Mouse (Mus musculus) cerebellum, postnatal 25 days (tissue): Measurements from ENCODE around the gene Cd5.

Experiments
- DNase-seq, 2 experiments: peaks; one replicate each; pipeline ENCODE4 v3.0.0; 2021; ENCODE audit warnings: mixed read lengths in 2 of 2

Gene Cd5

DNA sequence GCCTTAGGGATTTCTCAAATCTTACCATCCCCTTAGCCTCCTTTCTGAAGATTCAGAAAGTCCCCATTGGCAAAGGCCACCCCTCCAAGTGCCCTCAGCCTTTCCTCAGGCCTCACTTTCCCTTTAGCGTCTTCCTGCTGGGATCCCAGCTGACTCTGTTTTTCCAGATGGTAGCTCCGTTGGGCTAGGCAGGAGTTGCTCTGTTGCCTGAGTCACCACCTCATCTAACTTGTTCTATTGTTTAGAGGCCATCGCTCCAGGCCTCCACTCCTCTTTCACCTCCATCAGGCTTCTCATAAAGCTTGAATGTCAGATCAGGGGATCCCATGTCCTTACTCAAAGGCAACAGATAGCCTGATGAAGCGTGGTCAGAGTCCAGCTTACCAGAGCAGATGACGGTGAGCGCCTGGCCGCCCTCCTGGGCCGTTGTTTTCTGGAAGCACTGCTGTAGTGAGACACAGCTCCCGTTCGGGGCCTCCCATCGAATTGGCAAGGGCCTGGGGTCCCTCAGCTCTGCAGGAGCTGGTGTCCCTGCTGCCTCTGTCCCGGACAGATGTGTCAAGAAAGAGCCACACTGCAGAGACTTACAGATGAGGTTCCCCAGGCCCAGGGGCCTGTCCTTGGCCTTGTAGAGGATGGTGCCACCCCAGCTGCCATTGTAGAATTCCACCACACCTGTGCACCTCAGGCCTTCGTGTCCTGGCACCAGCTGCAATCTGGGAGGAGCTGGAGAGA lies 14.0 kb downstream of the Cd5 start:
- DNase-seq, result peak; percentile 63 to 71

DNA sequence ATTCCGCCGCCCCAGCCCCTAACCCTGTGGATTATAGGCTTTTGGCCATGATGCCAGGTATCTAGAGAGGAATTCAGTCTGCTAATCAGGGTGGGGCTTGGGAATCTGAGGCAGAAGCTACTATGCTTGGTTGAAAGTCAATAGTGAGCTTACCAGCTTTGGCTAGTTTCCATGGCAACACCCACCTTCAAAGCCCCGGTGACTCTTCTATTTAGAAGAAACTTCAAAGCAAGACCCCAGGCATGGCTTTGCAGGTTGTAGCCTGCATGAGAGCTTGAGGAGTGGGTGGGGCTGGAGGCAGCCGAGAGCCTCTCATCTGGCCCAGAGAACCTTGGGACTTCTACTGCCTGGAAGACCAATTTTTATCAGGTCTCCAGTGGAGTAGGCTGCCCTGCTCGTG lies 15.2 kb downstream of the Cd5 start:
- DNase-seq, result no peak

DNA sequence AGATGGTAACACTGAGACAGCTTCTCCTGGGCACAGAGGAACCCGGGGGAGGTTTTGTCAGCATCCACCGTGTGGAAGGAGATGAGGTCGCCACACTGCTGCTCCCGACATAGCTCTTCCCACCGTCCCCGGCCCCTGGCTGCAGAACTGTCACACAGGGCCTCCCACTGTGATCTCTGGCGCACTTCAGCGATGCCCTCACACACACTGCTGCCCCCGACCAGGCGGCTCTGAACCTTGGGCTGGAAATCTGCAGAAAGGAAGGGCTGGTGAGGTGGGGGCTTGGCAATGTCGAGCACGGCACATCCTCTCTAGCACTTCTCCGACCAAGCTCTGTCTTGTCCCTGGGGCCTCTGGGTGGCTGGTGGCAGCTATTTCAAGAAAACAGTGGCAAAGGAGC lies 15.7 kb downstream of the Cd5 start:
- DNase-seq, result peak; percentile 50 to 61

- peak in 1 of 2 experiments; percentile 41 for DNase-seq
Measured at GRCm38 (mm10) chr19:10721064-10721463, 17.7 kb downstream of the Cd5 start.

DNA sequence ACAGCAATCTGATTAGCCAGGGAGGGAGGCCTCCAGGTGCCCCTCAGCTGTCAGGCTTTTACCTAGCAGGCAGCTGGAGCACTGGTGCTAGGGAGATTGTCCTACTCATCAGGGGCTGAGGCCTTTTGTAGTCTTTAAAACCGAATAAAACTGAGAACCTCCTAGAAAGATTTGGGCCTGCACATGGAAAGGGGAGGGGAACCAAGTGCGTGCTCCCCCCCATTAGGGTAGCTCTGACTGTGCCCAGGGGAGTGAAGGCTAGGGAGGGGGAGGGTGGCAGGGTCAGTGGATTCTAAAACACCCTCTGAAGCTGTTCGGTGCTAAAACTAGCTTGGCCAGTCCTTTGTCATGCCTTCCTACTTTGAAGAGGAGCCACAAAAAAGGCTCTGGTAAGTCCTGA lies 18.3 kb downstream of the Cd5 start:
- DNase-seq, result peak in 1 of 2 experiments; percentile 40

- DNase-seq, result peak; percentile 84 to 89
Measured at GRCm38 (mm10) chr19:10719751-10720150, 19.1 kb downstream of the Cd5 start.

DNA sequence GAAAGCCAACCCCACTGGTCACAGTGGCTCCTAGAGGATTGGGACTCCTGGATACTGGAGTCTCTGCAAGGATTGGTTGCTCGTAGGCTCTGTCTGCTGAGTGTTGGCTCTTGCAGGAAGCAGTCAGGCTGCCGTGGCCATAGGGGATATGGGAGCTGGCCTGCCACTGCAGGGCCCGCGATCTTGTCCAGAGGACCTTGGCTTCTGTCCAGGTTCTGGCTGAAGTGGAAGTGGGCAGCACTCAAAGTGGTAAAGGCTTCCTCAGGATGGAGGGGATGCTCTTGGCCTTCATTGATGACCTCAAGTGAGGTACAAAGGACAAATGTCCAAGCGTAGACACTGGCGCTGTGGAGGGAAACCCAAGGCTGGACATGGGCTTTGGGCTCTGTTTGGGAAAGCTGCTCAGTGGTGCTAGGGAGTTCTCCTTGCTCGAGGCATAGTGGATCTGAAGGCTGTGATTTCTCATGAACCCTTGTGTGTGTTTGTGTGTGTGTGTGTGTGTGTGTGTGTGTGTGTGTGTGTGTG lies 20.5 kb downstream of the Cd5 start:
- DNase-seq, result peak; percentile 59 to 64

- DNase-seq, result peak in 1 of 2 experiments; percentile 40
Measured at GRCm38 (mm10) chr19:10715476-10715875, 23.3 kb downstream of the Cd5 start.

GRCm38 (mm10) chr19:10714682-10715475 lies 23.9 kb downstream of the Cd5 start:
- DNase-seq, result peak; percentile 90 to 95

DNA sequence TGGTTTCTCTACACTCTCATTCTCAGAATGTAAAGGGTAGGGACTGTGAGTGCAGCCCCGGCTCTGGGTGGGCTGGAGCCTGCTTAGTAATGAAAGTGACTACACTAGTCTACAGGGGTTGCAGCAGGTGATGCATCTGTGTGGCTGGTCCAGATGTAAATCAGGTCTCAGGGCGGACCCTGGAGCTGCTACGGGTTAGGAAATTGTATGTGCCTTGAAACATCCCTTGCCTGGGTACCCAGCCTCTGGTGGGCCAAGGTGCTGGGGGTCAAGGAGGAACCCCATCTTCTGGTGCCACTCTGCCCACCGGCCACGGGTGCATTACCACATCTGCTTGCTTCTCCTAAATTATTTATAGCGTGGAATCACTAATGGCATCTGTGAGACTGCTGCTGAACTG lies 24.6 kb downstream of the Cd5 start:
- no peak for DNase-seq

- DNase-seq, result no peak
Measured at GRCm38 (mm10) chr19:10713551-10713950, 25.3 kb downstream of the Cd5 start.

DNA sequence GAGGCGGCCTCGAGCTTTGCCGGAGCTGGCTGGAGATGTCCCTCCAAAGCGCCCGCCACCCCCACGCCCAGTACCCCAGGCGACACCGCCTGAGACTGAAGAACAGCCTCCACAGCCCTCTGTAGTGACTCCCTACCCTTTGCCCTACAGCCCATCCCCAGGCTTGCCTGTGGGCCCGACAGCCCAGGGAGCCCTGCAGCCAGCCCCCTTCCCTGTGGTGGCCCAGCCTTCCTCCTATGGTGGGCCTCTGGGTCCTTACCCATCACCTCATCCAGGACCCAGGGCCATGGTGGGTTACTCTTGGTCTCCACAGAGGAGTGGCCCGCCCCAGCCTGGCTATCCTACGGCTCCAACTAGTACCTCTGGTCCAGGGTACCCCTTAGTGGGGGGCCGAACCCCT lies 26.2 kb downstream of the Cd5 start:
- DNase-seq, result no peak

DNA sequence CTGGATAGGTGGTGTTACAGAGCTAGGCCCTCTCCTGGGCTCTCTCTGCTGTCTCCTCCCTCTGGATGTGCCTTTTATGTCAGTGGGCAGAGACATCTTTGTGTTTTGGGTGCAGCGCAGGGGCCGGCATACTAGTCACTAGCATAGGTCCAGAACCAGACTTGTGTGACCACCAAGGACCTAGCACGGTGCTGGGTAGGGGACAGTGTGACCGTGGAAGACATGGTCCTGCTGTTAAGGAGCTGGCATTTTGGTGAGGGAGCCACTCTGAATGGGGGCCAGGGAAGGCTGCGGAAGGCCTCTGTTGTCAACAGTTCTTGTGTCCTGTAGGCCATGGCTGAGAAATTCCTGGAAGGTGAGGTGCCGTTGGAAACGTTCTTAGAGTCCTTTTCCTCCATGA lies 26.6 kb downstream of the Cd5 start:
- DNase-seq, result no peak

DNA sequence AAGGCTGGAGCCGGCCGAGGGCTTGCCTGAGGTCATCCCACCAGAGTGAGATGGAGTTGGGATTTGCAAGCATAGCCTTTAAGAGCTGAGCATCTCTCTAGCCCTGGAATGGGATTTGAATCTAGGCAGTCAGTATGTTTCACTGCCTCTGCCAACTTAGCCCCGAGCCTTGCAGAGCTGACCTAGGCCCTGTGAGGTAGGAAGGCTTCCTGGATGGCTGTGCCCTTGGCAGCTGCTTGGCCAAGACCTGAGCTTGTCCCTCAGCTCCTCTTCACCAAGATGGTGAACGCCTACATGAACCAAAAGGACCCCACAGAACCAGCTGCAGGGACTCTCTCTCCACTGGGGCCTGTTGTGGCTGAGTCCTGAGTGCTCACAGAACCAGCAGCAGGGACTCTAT lies 28.1 kb downstream of the Cd5 start:
- DNase-seq, result peak in 1 of 2 experiments; percentile 43

DNA sequence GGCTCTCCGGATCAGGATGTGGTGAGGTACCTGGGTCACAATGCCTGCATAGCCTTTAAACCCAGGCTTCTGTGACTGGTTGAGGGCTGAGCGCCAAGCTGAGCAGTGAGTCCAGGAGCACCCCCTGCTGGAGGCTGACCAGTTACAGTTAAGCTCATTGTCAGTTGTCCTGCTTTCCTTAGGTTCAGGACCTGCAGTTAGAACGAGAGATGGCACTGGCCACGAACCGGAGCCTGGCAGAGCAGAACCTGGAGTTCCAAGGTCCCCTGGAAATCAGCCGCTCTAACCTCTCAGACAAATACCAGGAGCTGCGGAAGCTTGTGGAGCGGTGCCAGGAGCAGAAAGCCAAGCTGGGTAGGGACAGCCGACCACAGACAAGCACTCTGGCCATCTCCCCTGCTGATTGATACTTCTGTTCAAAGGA lies 28.7 kb downstream of the Cd5 start:
- peak; percentile 90 to 91 for DNase-seq

GRCm38 (mm10) chr19:10709360-10710087 lies 29.3 kb downstream of the Cd5 start:
- DNase-seq, result peak; percentile 100

GRCm38 (mm10) chr19:10708900-10709299 lies 29.9 kb downstream of the Cd5 start:
- peak in 1 of 2 experiments; percentile 55 for DNase-seq

DNA sequence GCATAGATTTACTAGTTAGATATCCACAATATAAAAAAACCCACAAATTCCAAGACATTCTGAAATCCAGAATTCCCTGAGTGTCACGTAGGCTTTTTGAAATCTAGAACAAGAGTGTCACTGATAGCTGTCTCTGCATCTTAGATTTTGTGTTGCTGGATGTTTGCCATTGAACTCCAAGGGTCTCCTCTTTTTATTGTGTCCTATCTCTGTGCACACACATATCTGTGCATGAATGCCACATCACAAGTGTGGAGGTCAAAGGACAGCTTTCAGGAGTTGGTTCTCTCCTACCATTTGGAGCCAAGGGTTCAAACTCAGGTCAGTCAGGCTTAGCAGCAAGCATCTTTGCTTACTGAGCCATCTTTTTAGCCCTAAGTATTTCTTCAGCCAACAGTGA lies 30.9 kb downstream of the Cd5 start:
- no peak for DNase-seq

DNA sequence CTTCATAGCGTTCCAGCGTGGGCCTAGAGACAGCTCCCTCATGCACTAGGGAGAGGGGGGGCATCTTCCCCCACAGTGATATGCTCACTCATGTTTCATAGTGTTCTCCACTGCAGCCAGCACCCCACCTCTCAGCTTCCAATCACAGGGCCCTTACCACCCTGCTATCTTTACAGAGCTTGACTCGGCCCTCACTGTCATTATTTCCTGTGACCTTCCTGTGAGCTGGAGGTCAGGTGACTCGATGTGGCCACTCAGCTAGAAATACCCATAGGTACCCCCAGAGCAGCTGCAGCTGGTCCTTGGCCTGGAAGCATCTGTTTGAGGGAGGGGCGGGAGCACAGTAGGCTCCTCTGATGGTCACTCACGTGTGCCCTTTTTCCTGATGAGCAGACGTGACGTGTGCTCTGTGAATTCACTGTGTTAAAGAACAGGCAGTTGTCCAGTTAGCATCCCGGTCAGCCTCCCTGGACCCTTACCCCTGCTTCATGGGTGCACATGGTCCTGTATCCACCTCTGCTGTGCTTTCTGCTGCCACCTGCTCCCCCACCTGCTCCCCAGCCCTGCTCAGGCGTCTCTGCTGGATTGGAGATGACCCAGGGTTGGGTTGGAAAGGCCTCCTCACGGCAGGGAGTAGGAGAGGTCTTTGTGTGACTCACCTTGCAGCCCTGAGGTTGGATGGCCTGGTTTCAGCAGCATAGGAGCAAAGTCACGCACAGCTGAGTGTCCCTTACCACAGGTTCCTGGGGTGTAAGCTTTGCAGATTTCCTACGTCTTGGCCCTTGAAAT lies 31.5 kb downstream of the Cd5 start:
- peak; percentile 60 to 69 for DNase-seq

- DNase-seq, result peak; percentile 60 to 70
Measured at GRCm38 (mm10) chr19:10703470-10703869, 35.3 kb downstream of the Cd5 start.

DNA sequence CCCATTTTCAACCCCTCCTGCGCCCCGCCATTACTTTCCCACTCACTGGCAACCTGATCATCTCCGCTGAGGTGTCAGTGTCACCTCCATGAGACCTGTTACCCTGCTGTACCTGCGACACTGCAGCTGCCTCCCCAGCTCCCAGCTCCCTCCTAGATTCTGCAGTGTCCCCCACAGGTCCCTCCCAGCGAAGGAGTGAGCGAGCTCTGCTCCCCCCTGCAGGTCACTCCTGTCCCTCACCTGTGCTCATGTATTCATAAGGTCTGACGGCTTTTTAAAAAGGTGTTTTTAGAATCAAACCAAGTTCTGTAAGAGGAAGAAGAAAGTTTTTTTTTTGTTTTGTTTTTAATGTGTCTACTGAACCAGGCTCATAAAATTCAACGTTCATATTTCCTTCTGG lies 36.7 kb downstream of the Cd5 start:
- no peak for DNase-seq

- peak; percentile 52 to 66 for DNase-seq
Measured at GRCm38 (mm10) chr19:10701013-10701726, 37.6 kb downstream of the Cd5 start.
